Mouse (Mus musculus): Measurements from ENCODE around the gene Arfgef2.

Arfgef2 gene

GRCm38 (mm10) chr2:166865476-166865875, 60.1 kb downstream of the Arfgef2 start:
- DNase-seq: no peak

GRCm38 (mm10) chr2:166870271-166870865, 65.0 kb downstream of the Arfgef2 start:
- DNase-seq: no peak

GRCm38 (mm10) chr2:166870899-166871298, 65.5 kb downstream of the Arfgef2 start:
- no peak for DNase-seq

- DNase-seq: no peak
These were observed 69.4 kb downstream of the Arfgef2 start for GRCm38 (mm10) chr2:166874675-166875280.

- DNase-seq: no peak
These were observed 70.2 kb downstream of the Arfgef2 start for GRCm38 (mm10) chr2:166875561-166875960.

- DNase-seq: no peak
These were observed 70.9 kb downstream of the Arfgef2 start for GRCm38 (mm10) chr2:166876331-166876730.

GRCm38 (mm10) chr2:166885066-166885465, 79.7 kb downstream of the Arfgef2 start:
- no peak for DNase-seq

- no peak for DNase-seq
These were observed 80.2 kb downstream of the Arfgef2 start for GRCm38 (mm10) chr2:166885619-166886018.

- no peak for DNase-seq
These were observed 80.8 kb downstream of the Arfgef2 start for GRCm38 (mm10) chr2:166886231-166886630.

- DNase-seq: no peak
These were observed 82.4 kb downstream of the Arfgef2 start for GRCm38 (mm10) chr2:166887816-166888215.

- DNase-seq: no peak
These were observed 86.0 kb downstream of the Arfgef2 start for GRCm38 (mm10) chr2:166891366-166891880.

- DNase-seq: no peak
These were observed 86.8 kb downstream of the Arfgef2 start for GRCm38 (mm10) chr2:166892158-166892680.

- no peak for DNase-seq
These were observed 87.6 kb downstream of the Arfgef2 start for GRCm38 (mm10) chr2:166893036-166893435.

GRCm38 (mm10) chr2:166896368-166896767, 91.0 kb downstream of the Arfgef2 start:
- DNase-seq: no peak

- DNase-seq: no peak
These were observed 91.6 kb downstream of the Arfgef2 start for GRCm38 (mm10) chr2:166896974-166897373.

GRCm38 (mm10) chr2:166899161-166899560, 93.8 kb downstream of the Arfgef2 start:
- no peak for DNase-seq

GRCm38 (mm10) chr2:166899746-166900145, 94.4 kb downstream of the Arfgef2 start:
- DNase-seq: no peak

GRCm38 (mm10) chr2:166900792-166901505, 95.6 kb downstream of the Arfgef2 start:
- no peak for DNase-seq

- no peak for DNase-seq
These were observed 98.4 kb downstream of the Arfgef2 start for GRCm38 (mm10) chr2:166903719-166904282.

GRCm38 (mm10) chr2:166905711-166906522, 100.5 kb downstream of the Arfgef2 start, which contains the start of gene Cse1l:
TSS of gene Cse1l (plus strand) at chr2:166906040.
- peak; percentile 98 for DNase-seq

GRCm38 (mm10) chr2:166906523-166907182, 101.3 kb downstream of the Arfgef2 start:
- no peak for DNase-seq

- no peak for DNase-seq
These were observed 104.3 kb downstream of the Arfgef2 start for GRCm38 (mm10) chr2:166909729-166910128.
